Mouse (Mus musculus): ENCODE results near the gene Npffr2. TPM values are rescaled to one million over a fixed set of nuclear protein-coding genes. Genes with fewer than 3 reads are reported as not detected.
"Not testable (repeated sequence)": the region's sequence is repeated elsewhere in the genome, so short reads cannot be mapped to it uniquely, and the experiment has no call there.

Npffr2 gene
- polyA plus RNA-seq, 1 experiment from 2014 or later = not detected

DNA sequence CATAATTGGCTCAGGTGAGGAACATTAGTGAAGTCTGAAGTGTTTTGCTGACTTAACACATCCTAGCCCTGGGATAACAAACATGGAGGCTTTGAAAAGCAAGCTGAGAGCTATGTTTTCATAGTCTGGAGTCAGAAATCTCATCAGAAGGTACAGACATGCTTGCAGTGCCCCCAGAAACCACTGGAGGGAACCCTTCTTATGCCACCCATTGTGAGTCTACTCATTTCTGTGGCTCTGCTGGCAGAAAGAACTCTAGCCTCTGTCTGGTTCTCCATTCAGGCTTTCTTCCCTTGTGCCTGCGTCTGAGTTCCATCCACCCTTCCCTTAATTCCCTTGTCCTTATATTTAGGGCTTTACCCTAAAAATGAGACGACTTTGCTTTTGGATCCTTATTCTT, 16.2 kb downstream of the Npffr2 start:
- no peak; the same call in 1 of the 2 replicates for ATAC-seq (replicated peaks; ENCODE audit: insufficient number of reproducible peaks, low FRiP score, low TSS enrichment)

DNA sequence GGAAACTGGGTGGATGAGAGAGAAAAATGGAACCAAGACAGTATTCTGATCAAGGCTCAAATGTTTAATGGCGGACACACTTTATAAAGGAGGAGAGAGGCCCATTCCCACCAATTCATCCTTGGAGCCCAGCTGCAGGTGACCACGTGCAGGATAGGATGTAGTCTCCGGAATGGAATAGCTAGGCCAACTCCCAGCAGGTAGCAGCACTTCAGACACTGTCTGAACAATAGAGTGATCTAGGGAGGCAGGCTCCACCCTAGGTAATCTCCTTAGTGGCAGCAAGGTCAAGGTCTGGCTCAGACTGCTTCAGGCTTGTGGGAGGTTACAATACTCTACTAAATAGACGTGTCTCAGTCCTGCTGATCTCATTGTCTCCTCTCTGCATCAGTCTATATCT, 31.9 kb downstream of the Npffr2 start:
- H3K27me3 ChIP-seq (ENCODE audit: control insufficient read depth, insufficient read depth, low read length); H3K4me2 ChIP-seq; H3K9ac ChIP-seq (ENCODE audit: low read depth, low read length); H3K27ac ChIP-seq (ENCODE audit: low read depth, low read length); ATAC-seq (replicated peaks; ENCODE audit: insufficient number of reproducible peaks, low FRiP score, low TSS enrichment); H3K4me1 ChIP-seq (ENCODE audit: control insufficient read depth, insufficient read depth, low read length); H3K9me3 ChIP-seq (replicated peaks; ENCODE audit: control insufficient read depth, low read length); H3K36me3 ChIP-seq (ENCODE audit: control insufficient read depth, insufficient read depth, low read length); H3K4me3 ChIP-seq (ENCODE audit: low read depth, low read length): not testable (repeated sequence)
- WGBS (ENCODE audit: insufficient replicate concordance) = 49% methylated on average over 4 of the region's 4 CpGs

More for the DNA sequence above, 16.2 kb downstream of the Npffr2 start:
- H3K9me3 ChIP-seq (replicated peaks; ENCODE audit: control insufficient read depth, low read length) = no peaks in the 10 kb centered on the region
- H3K27ac ChIP-seq (ENCODE audit: low read depth, low read length) = no peak overlapping the region
- no peak overlapping the region for H3K4me2 ChIP-seq
- H3K4me1 ChIP-seq (ENCODE audit: control insufficient read depth, insufficient read depth, low read length) = no peaks in the 10 kb centered on the region
- no peaks in the 10 kb centered on the region for H3K27me3 ChIP-seq (ENCODE audit: control insufficient read depth, insufficient read depth, low read length)
- H3K4me3 ChIP-seq (ENCODE audit: low read depth, low read length) = no peak overlapping the region
- 30% methylated on average over 2 of the region's 2 CpGs for WGBS (ENCODE audit: insufficient replicate concordance)
- no peak overlapping the region for H3K9ac ChIP-seq (ENCODE audit: low read depth, low read length)
- no peaks in the 10 kb centered on the region for H3K36me3 ChIP-seq (ENCODE audit: control insufficient read depth, insufficient read depth, low read length)

DNA sequence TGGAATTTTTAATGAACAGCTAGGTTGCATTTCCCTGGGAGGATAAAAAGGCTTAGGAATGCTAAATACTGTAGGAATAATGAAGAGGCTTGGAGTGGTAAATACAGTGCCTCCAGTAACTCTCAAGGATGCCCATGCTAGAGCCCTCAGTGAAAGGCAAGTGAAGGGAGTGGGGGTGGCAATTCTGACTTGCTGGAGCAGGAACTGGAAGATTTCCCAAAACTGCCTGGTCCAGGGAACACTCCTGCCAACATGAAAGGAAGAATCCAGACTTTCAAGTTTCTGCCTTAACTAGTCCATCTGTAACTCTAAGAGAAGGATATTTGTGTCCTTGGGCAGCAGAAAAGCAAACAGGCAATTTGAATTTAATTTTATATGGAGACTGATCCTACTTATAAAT, 34.2 kb downstream of the Npffr2 start:
- H3K27ac ChIP-seq (ENCODE audit: low read depth, low read length) = no peak overlapping the region
- no peaks in the 10 kb centered on the region for H3K9me3 ChIP-seq (replicated peaks; ENCODE audit: control insufficient read depth, low read length)
- no peak overlapping the region for H3K9ac ChIP-seq (ENCODE audit: low read depth, low read length)
- no peak for ATAC-seq (replicated peaks; ENCODE audit: insufficient number of reproducible peaks, low FRiP score, low TSS enrichment)
- no peak overlapping the region for H3K4me3 ChIP-seq (ENCODE audit: low read depth, low read length)
- no peaks in the 10 kb centered on the region for H3K36me3 ChIP-seq (ENCODE audit: control insufficient read depth, insufficient read depth, low read length)
- H3K27me3 ChIP-seq (ENCODE audit: control insufficient read depth, insufficient read depth, low read length) = no peaks in the 10 kb centered on the region
- H3K4me1 ChIP-seq (ENCODE audit: control insufficient read depth, insufficient read depth, low read length) = no peaks in the 10 kb centered on the region
- no peak overlapping the region for H3K4me2 ChIP-seq

DNA sequence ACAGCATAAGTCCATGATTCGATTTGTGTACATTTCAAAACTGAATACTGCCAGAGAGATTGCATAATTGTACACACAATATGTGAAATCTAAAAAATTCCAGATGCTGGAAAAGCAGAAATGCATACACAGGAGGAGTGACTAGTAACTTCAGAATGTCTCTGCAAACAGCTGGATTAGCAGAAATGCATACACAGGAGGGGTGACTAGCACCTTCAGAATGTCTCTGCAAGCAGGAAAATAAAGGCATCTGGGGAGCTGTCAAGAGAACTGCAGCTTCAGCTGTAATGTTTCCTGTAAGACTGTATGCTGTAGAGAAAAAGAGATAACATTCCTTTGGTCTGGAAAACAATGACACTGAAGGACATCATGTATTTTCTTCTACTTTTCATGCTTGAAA, 51.4 kb downstream of the Npffr2 start:
- Histone ChIP-seq H3K36me3 (ENCODE audit: control insufficient read depth, insufficient read depth, low read length) (no peaks in the 10 kb centered on the region), H3K4me3 (ENCODE audit: low read depth, low read length) (no peak overlapping the region), H3K4me2 (no peak overlapping the region), H3K9ac (ENCODE audit: low read depth, low read length) (no peak overlapping the region), H3K27ac (ENCODE audit: low read depth, low read length) (no peak overlapping the region), H3K4me1 (ENCODE audit: control insufficient read depth, insufficient read depth, low read length) (no peaks in the 10 kb centered on the region), H3K9me3 (replicated peaks; ENCODE audit: control insufficient read depth, low read length) (no peaks in the 10 kb centered on the region), H3K27me3 (ENCODE audit: control insufficient read depth, insufficient read depth, low read length) (no peaks in the 10 kb centered on the region)
- WGBS (ENCODE audit: insufficient replicate concordance) = 69% methylated on average over 1 of the region's 1 CpGs
- no peak for ATAC-seq (replicated peaks; ENCODE audit: insufficient number of reproducible peaks, low FRiP score, low TSS enrichment)

DNA sequence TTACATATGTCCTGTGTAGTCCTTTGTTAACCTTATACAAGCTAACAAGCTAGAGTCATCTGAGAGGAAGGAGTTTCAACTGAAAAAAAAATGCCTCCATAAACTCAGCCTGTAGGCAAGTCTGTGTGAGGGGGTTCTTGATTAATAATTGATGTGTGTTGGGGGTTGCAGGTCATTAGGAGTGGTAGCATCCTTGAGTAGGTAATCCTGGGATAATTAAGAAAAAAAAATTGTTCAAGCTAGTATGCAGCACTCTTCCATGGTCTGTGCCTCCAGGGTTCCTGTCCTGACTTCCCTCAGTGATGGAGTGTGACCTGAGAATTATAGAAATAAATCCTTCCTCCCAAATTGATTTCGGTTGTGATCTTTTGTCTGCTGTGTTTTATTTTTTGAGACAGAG, 52.0 kb downstream of the Npffr2 start:
- H3K27ac ChIP-seq (ENCODE audit: low read depth, low read length) = no peak overlapping the region
- WGBS (ENCODE audit: insufficient replicate concordance) = 82% methylated on average over 1 of the region's 1 CpGs
- H3K27me3 ChIP-seq (ENCODE audit: control insufficient read depth, insufficient read depth, low read length) = no peaks in the 10 kb centered on the region
- H3K9ac ChIP-seq (ENCODE audit: low read depth, low read length) = no peak overlapping the region
- H3K9me3 ChIP-seq (replicated peaks; ENCODE audit: control insufficient read depth, low read length) = no peaks in the 10 kb centered on the region
- no peak overlapping the region for H3K4me3 ChIP-seq (ENCODE audit: low read depth, low read length)
- no peak overlapping the region for H3K4me2 ChIP-seq
- H3K36me3 ChIP-seq (ENCODE audit: control insufficient read depth, insufficient read depth, low read length) = no peaks in the 10 kb centered on the region
- no peaks in the 10 kb centered on the region for H3K4me1 ChIP-seq (ENCODE audit: control insufficient read depth, insufficient read depth, low read length)
- ATAC-seq (replicated peaks; ENCODE audit: insufficient number of reproducible peaks, low FRiP score, low TSS enrichment) = no peak

DNA sequence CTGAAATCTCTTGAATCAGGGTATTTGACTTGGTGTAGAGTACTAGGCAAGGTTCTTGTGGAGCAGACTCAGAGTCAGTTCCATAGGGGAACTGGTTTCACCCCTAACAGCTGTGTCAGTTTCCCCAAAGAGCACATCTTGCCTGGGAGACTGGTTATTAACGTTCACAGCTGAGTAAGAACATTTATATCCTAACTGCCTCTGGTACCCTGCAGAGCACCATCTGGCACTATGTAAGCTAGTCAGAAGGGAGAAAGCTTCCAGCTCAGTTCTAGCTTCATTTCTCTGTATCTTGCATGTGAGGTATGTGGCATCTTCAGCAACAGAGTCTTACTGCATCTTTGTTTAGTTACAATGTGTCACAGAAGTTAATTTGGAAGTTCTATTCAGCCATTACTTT, 53.9 kb downstream of the Npffr2 start:
- WGBS (ENCODE audit: insufficient replicate concordance) = 54% methylated on average over 1 of the region's 1 CpGs
- no peaks in the 10 kb centered on the region for H3K4me1 ChIP-seq (ENCODE audit: control insufficient read depth, insufficient read depth, low read length)
- H3K4me2 ChIP-seq = no peak overlapping the region
- H3K27me3 ChIP-seq (ENCODE audit: control insufficient read depth, insufficient read depth, low read length) = no peaks in the 10 kb centered on the region
- no peaks in the 10 kb centered on the region for H3K36me3 ChIP-seq (ENCODE audit: control insufficient read depth, insufficient read depth, low read length)
- no peak overlapping the region for H3K27ac ChIP-seq (ENCODE audit: low read depth, low read length)
- ATAC-seq (replicated peaks; ENCODE audit: insufficient number of reproducible peaks, low FRiP score, low TSS enrichment) = no peak
- H3K9me3 ChIP-seq (replicated peaks; ENCODE audit: control insufficient read depth, low read length) = no peaks in the 10 kb centered on the region
- H3K9ac ChIP-seq (ENCODE audit: low read depth, low read length) = no peak overlapping the region
- H3K4me3 ChIP-seq (ENCODE audit: low read depth, low read length) = no peak overlapping the region

DNA sequence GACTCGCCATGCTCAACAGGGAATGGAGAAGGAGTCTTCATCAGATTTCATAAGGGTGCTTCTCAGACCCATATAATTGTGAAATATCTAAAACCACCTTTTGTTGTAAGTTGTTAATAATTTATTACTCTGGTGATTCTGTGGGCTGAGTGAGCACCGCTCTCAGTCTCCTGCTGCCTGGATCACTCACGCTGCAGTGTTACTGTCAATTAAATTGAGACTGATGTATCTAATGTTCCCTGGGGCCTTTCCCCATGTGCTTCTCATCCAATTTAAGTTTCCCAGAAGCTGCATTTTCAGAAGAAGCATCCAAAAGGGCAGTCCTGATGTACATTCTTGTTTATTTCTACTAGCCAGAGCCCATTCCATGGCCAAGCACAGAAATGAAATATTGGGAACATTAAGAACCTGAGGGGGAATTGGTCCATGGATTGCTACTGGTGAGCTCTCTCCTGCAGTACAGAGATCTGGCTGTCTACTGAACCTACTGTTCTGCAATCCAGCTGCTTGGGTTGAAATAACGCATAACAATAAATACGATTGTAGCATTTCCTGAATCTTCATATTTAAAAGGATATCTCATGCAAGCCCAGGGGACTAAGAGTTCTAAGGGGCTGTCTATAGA, 54.6 kb downstream of the Npffr2 start:
- no peaks in the 10 kb centered on the region for H3K9me3 ChIP-seq (replicated peaks; ENCODE audit: control insufficient read depth, low read length)
- no peak overlapping the region for H3K9ac ChIP-seq (ENCODE audit: low read depth, low read length)
- no peak overlapping the region for H3K4me2 ChIP-seq
- H3K27ac ChIP-seq (ENCODE audit: low read depth, low read length) = no peak overlapping the region
- H3K27me3 ChIP-seq (ENCODE audit: control insufficient read depth, insufficient read depth, low read length) = no peaks in the 10 kb centered on the region
- H3K4me1 ChIP-seq (ENCODE audit: control insufficient read depth, insufficient read depth, low read length) = no peaks in the 10 kb centered on the region
- H3K4me3 ChIP-seq (ENCODE audit: low read depth, low read length) = no peak overlapping the region
- ATAC-seq (replicated peaks; ENCODE audit: insufficient number of reproducible peaks, low FRiP score, low TSS enrichment) = no peak
- H3K36me3 ChIP-seq (ENCODE audit: control insufficient read depth, insufficient read depth, low read length) = no peaks in the 10 kb centered on the region
- 82% methylated on average over 5 of the region's 5 CpGs for WGBS (ENCODE audit: insufficient replicate concordance)

DNA sequence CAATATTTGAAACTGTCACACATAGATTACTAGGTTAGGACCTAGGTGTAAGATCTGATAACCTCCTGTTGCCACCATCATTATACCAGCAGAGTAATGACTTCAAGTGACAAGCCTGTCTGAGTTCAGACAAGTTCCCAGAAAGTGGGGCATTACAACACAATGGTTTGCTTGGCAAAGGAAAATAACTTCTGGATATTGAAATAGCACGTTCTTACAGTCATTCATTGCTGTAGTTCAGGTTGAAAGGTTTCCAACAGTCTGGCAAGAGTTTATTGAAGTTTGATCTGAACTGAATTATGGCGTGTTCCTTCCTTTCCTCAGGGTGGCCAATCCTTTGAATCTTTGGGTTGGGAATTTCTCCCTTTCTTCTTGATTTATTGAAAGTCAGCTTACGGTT, 57.8 kb downstream of the Npffr2 start:
- no peaks in the 10 kb centered on the region for H3K27me3 ChIP-seq (ENCODE audit: control insufficient read depth, insufficient read depth, low read length)
- no peaks in the 10 kb centered on the region for H3K4me1 ChIP-seq (ENCODE audit: control insufficient read depth, insufficient read depth, low read length)
- no peak overlapping the region for H3K4me2 ChIP-seq
- H3K9ac ChIP-seq (ENCODE audit: low read depth, low read length) = no peak overlapping the region
- WGBS (ENCODE audit: insufficient replicate concordance) = 75% methylated on average over 3 of the region's 3 CpGs
- H3K4me3 ChIP-seq (ENCODE audit: low read depth, low read length) = no peak overlapping the region
- H3K9me3 ChIP-seq (replicated peaks; ENCODE audit: control insufficient read depth, low read length) = no peaks in the 10 kb centered on the region
- H3K27ac ChIP-seq (ENCODE audit: low read depth, low read length) = no peak overlapping the region
- no peak for ATAC-seq (replicated peaks; ENCODE audit: insufficient number of reproducible peaks, low FRiP score, low TSS enrichment)
- no peaks in the 10 kb centered on the region for H3K36me3 ChIP-seq (ENCODE audit: control insufficient read depth, insufficient read depth, low read length)

DNA sequence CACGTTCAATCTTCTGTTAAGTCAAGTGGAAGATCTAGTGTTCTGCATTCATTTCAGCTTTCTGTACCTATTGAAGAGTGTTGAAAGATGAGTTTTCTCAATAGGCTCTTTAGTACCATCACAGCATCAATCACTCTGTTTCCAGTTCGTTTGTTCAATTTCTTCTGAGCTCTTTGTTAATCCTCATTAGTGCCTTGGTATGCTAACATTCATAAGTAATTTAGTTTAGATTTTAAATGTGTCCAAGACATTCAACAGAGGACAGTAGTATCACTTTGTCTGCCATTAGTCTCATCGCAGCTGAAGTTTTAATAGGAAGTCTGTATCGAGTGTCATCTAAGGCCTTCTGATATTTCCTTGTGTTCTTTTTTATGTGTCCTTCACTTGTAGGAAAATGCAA, 65.1 kb downstream of the Npffr2 start:
- H3K9ac ChIP-seq (ENCODE audit: low read depth, low read length) = no peak overlapping the region
- no peaks in the 10 kb centered on the region for H3K4me1 ChIP-seq (ENCODE audit: control insufficient read depth, insufficient read depth, low read length)
- no peaks in the 10 kb centered on the region for H3K36me3 ChIP-seq (ENCODE audit: control insufficient read depth, insufficient read depth, low read length)
- WGBS (ENCODE audit: insufficient replicate concordance) = 74% methylated on average over 4 of the region's 4 CpGs
- no peak overlapping the region for H3K4me3 ChIP-seq (ENCODE audit: low read depth, low read length)
- no peak overlapping the region for H3K27ac ChIP-seq (ENCODE audit: low read depth, low read length)
- H3K9me3 ChIP-seq (replicated peaks; ENCODE audit: control insufficient read depth, low read length) = no peaks in the 10 kb centered on the region
- no peak overlapping the region for H3K4me2 ChIP-seq
- ATAC-seq (replicated peaks; ENCODE audit: insufficient number of reproducible peaks, low FRiP score, low TSS enrichment) = no peak
- H3K27me3 ChIP-seq (ENCODE audit: control insufficient read depth, insufficient read depth, low read length) = no peaks in the 10 kb centered on the region

Data from heart, embryonic 11.5 days (tissue).